Mouse (Mus musculus) frontal cortex, adult 2 months (tissue): Measurements from ENCODE around the gene Aff1. TPM values are rescaled to one million over a fixed set of nuclear protein-coding genes. Genes with fewer than 3 reads are reported as not detected.

Source experiments
- DNase-seq, 2 experiments: peaks; one replicate each; pipeline ENCODE4 v3.0.0; 2022; ENCODE audit warnings: low spot score in 1 of 2; ENCODE audit errors: extremely low spot score in 1 of 2
- polyA plus RNA-seq: library from polyadenylated mRNA; depleted of rRNA; stranded (reverse); fragments of >200 nt; gene quantifications from 2 replicates; pipeline ENCODE4 v1.2.3, GENCODE M21; 2012

The Aff1 gene
- polyA plus RNA-seq, 1 experiment = 5.0 TPM

GRCm38 (mm10) chr5:103828729-103829128 is 136.6 kb downstream of the Aff1 start:
- DNase-seq = no peak

GRCm38 (mm10) chr5:103829158-103829557 is 137.0 kb downstream of the Aff1 start:
- no peak for DNase-seq

GRCm38 (mm10) chr5:103830886-103831285 is 138.7 kb downstream of the Aff1 start:
- DNase-seq = no peak

GRCm38 (mm10) chr5:103835471-103836147 is 143.4 kb downstream of the Aff1 start:
- DNase-seq = no peak

- no peak for DNase-seq
Observed at GRCm38 (mm10) chr5:103836148-103836784, 144.1 kb downstream of the Aff1 start.

- DNase-seq = no peak
Observed at GRCm38 (mm10) chr5:103838550-103839264, 146.5 kb downstream of the Aff1 start.

- DNase-seq = no peak
Observed at GRCm38 (mm10) chr5:103839265-103839626, 147.1 kb downstream of the Aff1 start.

GRCm38 (mm10) chr5:103843938-103844337 is 151.8 kb downstream of the Aff1 start:
- DNase-seq = peak in 1 of 2 experiments; percentile 65

- peak in 1 of 2 experiments; percentile 50 for DNase-seq
Observed at GRCm38 (mm10) chr5:103845418-103846153, 153.4 kb downstream of the Aff1 start.

GRCm38 (mm10) chr5:103846154-103846551 is 154.0 kb downstream of the Aff1 start:
- no peak for DNase-seq

GRCm38 (mm10) chr5:103846609-103847008 is 154.4 kb downstream of the Aff1 start:
- no peak for DNase-seq

GRCm38 (mm10) chr5:103848546-103848945 is 156.4 kb downstream of the Aff1 start:
- no peak for DNase-seq

- no peak for DNase-seq
Observed at GRCm38 (mm10) chr5:103852756-103853549, 160.8 kb downstream of the Aff1 start.

GRCm38 (mm10) chr5:103854041-103854806 is 162.1 kb downstream of the Aff1 start:
- DNase-seq = peak; percentile 48 to 75

GRCm38 (mm10) chr5:103854807-103855194 is 162.6 kb downstream of the Aff1 start:
- DNase-seq = peak in 1 of 2 experiments; percentile 32

- no peak for DNase-seq
Observed at GRCm38 (mm10) chr5:103855483-103856211, 163.5 kb downstream of the Aff1 start.

- DNase-seq = peak in 1 of 2 experiments; percentile 72
Observed at GRCm38 (mm10) chr5:103856286-103857009, 164.3 kb downstream of the Aff1 start.

- no peak for DNase-seq
Observed at GRCm38 (mm10) chr5:103857151-103857550, 165.0 kb downstream of the Aff1 start.
